Mouse (Mus musculus) megakaryocyte, embryonic 14.5 days (primary cell): ENCODE measurements around the gene Cchcr1. TPM values are rescaled to one million over a fixed set of nuclear protein-coding genes. Genes with fewer than 3 reads are reported as not detected.
A peak's percentile ranks its signal among the peaks of the same experiment; 100 is the strongest.

Experiments used
- H3K27me3 ChIP-seq: replicated peaks from 2 replicates; pipeline ENCODE3; 2012; ENCODE audit warnings: inconsistent platforms
- H3K36me3 ChIP-seq: replicated peaks from 2 replicates; pipeline ENCODE3; 2012; ENCODE audit warnings: low read length, inconsistent platforms, mixed read lengths
- H3K4me1 ChIP-seq: 2 replicates; pipeline ENCODE4 v1.6.1; 2012; ENCODE audit warnings: inconsistent platforms
- H3K4me3 ChIP-seq: replicated peaks from 2 replicates; pipeline ENCODE3; 2012; ENCODE audit warnings: moderate library complexity, mild to moderate bottlenecking, inconsistent platforms
- H3K9me3 ChIP-seq: 2 replicates; pipeline ENCODE4 v1.6.1; 2012; ENCODE audit warnings: inconsistent platforms
- FLI1 ChIP-seq: IDR thresholded peaks from 2 replicates; pipeline ENCODE4 v1.6.1; 2012; ENCODE audit warnings: low read length, inconsistent platforms, mixed read lengths
- GATA1 ChIP-seq: IDR thresholded peaks from 3 replicates; pipeline ENCODE4 v1.6.1; 2012; ENCODE audit warnings: mixed read lengths, low read length, inconsistent platforms, borderline replicate concordance
- polyA plus RNA-seq: library from polyadenylated mRNA; stranded (reverse); fragments of >175 nt; gene quantifications from 2 replicates; pipeline ENCODE4 v1.2.3, GENCODE M21; 2012; ENCODE audit warnings: low replicate concordance; ENCODE audit not compliant: insufficient read depth

Gene Cchcr1
- polyA plus RNA-seq, 1 experiment, result 10.5 TPM

- H3K36me3 ChIP-seq, result no peaks in the 10 kb centered on the region
- H3K27me3 ChIP-seq, result peaks cover 34% of the 10 kb centered on the region
- TF ChIP-seq GATA1 (no peak), FLI1 (no peak)
- H3K9me3 ChIP-seq, result peaks cover 5% of the 10 kb centered on the region
- peaks cover 17% of the 10 kb centered on the region for H3K4me1 ChIP-seq
- H3K4me3 ChIP-seq, result no peak overlapping the region
Measured at GRCm38 (mm10) chr17:35539540-35539939, 22.6 kb downstream of the Cchcr1 start.

GRCm38 (mm10) chr17:35542761-35543411 lies 26.0 kb downstream of the Cchcr1 start:
- peaks cover 49% of the 10 kb centered on the region for H3K27me3 ChIP-seq
- peaks cover 5% of the 10 kb centered on the region for H3K9me3 ChIP-seq
- peaks cover 15% of the 10 kb centered on the region for H3K4me1 ChIP-seq
- TF ChIP-seq FLI1 (no peak), GATA1 (no peak)
- no peaks in the 10 kb centered on the region for H3K36me3 ChIP-seq
- H3K4me3 ChIP-seq, result no peak overlapping the region

- TF ChIP-seq GATA1, result no peak
- TF ChIP-seq FLI1, result no peak
Measured at GRCm38 (mm10) chr17:35543412-35543861, 26.5 kb downstream of the Cchcr1 start.

GRCm38 (mm10) chr17:35544001-35544400 lies 27.1 kb downstream of the Cchcr1 start:
- Histone ChIP-seq H3K4me3 (peak overlapping the region; percentile 26), H3K9me3 (no peaks in the 10 kb centered on the region), H3K36me3 (no peaks in the 10 kb centered on the region), H3K4me1 (peaks cover 15% of the 10 kb centered on the region), H3K27me3 (peaks cover 54% of the 10 kb centered on the region)
- TF ChIP-seq FLI1 (no peak), GATA1 (no peak)

More at GRCm38 (mm10) chr17:35543412-35543861, 26.5 kb downstream of the Cchcr1 start:
- H3K36me3 ChIP-seq, result no peaks in the 10 kb centered on the region
- peaks cover 1% of the 10 kb centered on the region for H3K9me3 ChIP-seq
- H3K4me3 ChIP-seq, result no peak overlapping the region
- H3K4me1 ChIP-seq, result peaks cover 15% of the 10 kb centered on the region
- peaks cover 50% of the 10 kb centered on the region for H3K27me3 ChIP-seq

GRCm38 (mm10) chr17:35544680-35545079 lies 27.8 kb downstream of the Cchcr1 start:
- Histone ChIP-seq H3K9me3 (no peaks in the 10 kb centered on the region), H3K4me1 (peaks cover 20% of the 10 kb centered on the region), H3K36me3 (no peaks in the 10 kb centered on the region), H3K4me3 (no peak overlapping the region), H3K27me3 (peaks cover 53% of the 10 kb centered on the region)
- TF ChIP-seq GATA1 (no peak), FLI1 (no peak)

GRCm38 (mm10) chr17:35547465-35547864 lies 30.6 kb downstream of the Cchcr1 start:
- TF ChIP-seq GATA1, result no peak
- no peak for TF ChIP-seq FLI1
- Histone ChIP-seq H3K27me3 (peaks cover 68% of the 10 kb centered on the region), H3K4me1 (peaks cover 21% of the 10 kb centered on the region), H3K4me3 (no peak overlapping the region), H3K9me3 (no peaks in the 10 kb centered on the region), H3K36me3 (no peaks in the 10 kb centered on the region)

GRCm38 (mm10) chr17:35548636-35549035 lies 31.7 kb downstream of the Cchcr1 start:
- Histone ChIP-seq H3K4me3 (no peak overlapping the region), H3K36me3 (no peaks in the 10 kb centered on the region), H3K4me1 (peaks cover 13% of the 10 kb centered on the region), H3K27me3 (peaks cover 67% of the 10 kb centered on the region), H3K9me3 (no peaks in the 10 kb centered on the region)
- TF ChIP-seq GATA1, result no peak
- no peak for TF ChIP-seq FLI1

- H3K4me1 ChIP-seq, result peaks cover 7% of the 10 kb centered on the region
- no peak for TF ChIP-seq GATA1
- TF ChIP-seq FLI1, result no peak
- peaks cover 7% of the 10 kb centered on the region for H3K9me3 ChIP-seq
- peak overlapping the region; percentile 59 for H3K4me3 ChIP-seq
- H3K36me3 ChIP-seq, result no peaks in the 10 kb centered on the region
- peaks cover 71% of the 10 kb centered on the region for H3K27me3 ChIP-seq
Measured at GRCm38 (mm10) chr17:35549437-35550142, 32.7 kb downstream of the Cchcr1 start.

GRCm38 (mm10) chr17:35550143-35550494 lies 33.2 kb downstream of the Cchcr1 start:
- peaks cover 12% of the 10 kb centered on the region for H3K9me3 ChIP-seq
- peaks cover 7% of the 10 kb centered on the region for H3K4me1 ChIP-seq
- H3K4me3 ChIP-seq, result no peak overlapping the region
- no peak for TF ChIP-seq FLI1
- no peak for TF ChIP-seq GATA1
- peaks cover 71% of the 10 kb centered on the region for H3K27me3 ChIP-seq
- H3K36me3 ChIP-seq, result no peaks in the 10 kb centered on the region

- no peak for TF ChIP-seq FLI1
- no peak for TF ChIP-seq GATA1
- H3K4me3 ChIP-seq, result no peak overlapping the region
- H3K9me3 ChIP-seq, result peaks cover 19% of the 10 kb centered on the region
- peaks cover 72% of the 10 kb centered on the region for H3K27me3 ChIP-seq
- no peaks in the 10 kb centered on the region for H3K36me3 ChIP-seq
- H3K4me1 ChIP-seq, result peaks cover 7% of the 10 kb centered on the region
Measured at GRCm38 (mm10) chr17:35550871-35551270, 34.0 kb downstream of the Cchcr1 start.
